Mouse (Mus musculus) hindbrain, embryonic 14.5 days (tissue): ENCODE results near the gene B3galt1. TPM values are rescaled to one million over a fixed set of nuclear protein-coding genes. Genes with fewer than 3 reads are reported as not detected.

Source experiments
- ATAC-seq: fragments of 200-750 bp; cut with Nextera tagmentation; 2 replicates; pipeline ENCODE4 v1.8.0; 2017; ENCODE audit warnings: moderate number of reproducible peaks, mild to moderate bottlenecking, moderate TSS enrichment, moderate library complexity; ENCODE audit not compliant: low FRiP score
- DNase-seq: peaks from one replicate; pipeline ENCODE4 v3.0.0-alpha.2; 2015; ENCODE audit warnings: low spot score
- H3K27ac ChIP-seq: fragments of 300-500 bp; sonication (generic); 2 replicates; pipeline ENCODE4 v1.5.1; 2014; ENCODE audit warnings: mild to moderate bottlenecking, moderate library complexity
- H3K27me3 ChIP-seq: fragments of 300-500 bp; sonication (generic); 2 replicates; pipeline ENCODE4 v1.6.1; 2014; ENCODE audit warnings: mild to moderate bottlenecking, low read length, mixed read lengths; ENCODE audit not compliant: control insufficient read depth, insufficient read depth
- H3K36me3 ChIP-seq: fragments of 300-500 bp; sonication (generic); replicated peaks from 2 replicates; pipeline ENCODE4 v1.6.1; 2014; ENCODE audit not compliant: control insufficient read depth, insufficient read depth
- H3K4me1 ChIP-seq: fragments of 300-500 bp; sonication (generic); replicated peaks from 2 replicates; pipeline ENCODE4 v1.6.1; 2014; ENCODE audit warnings: antibody characterized with exemption, low read length, mixed read lengths; ENCODE audit not compliant: control insufficient read depth, insufficient read depth
- H3K4me2 ChIP-seq: fragments of 300-500 bp; sonication (generic); replicated peaks from 2 replicates; pipeline ENCODE4 v1.6.1; 2014; ENCODE audit warnings: mild to moderate bottlenecking, moderate library complexity
- H3K4me3 ChIP-seq: fragments of 300-500 bp; sonication (generic); replicated peaks from 2 replicates; pipeline ENCODE4 v1.5.1; 2014; ENCODE audit warnings: mild to moderate bottlenecking, low read length
- H3K9ac ChIP-seq: fragments of 300-500 bp; sonication (generic); 2 replicates; pipeline ENCODE4 v1.6.1; 2014
- H3K9me3 ChIP-seq: fragments of 300-500 bp; sonication (generic); 2 replicates; pipeline ENCODE4 v1.6.1; 2016; ENCODE audit warnings: low read length; ENCODE audit not compliant: control insufficient read depth
- WGBS: fragments of 180-500 bp; shearing (Covaris S2); extraction: QIAGEN DNeasy Blood & Tissue Kit; methylation state at CpG from one replicate; pipeline ENCODE4 v1.1.7; 2014; 5-methylcytosine and 5-hydroxymethylcytosine counted together
- polyA plus RNA-seq: library from polyadenylated mRNA; unstranded; fragments of >200 nt; fragmentation: Nextera tagmentation; extraction: Ambion mirVana; gene quantifications from 2 replicates; pipeline ENCODE4 v1.2.1, GENCODE M21; 2014

Gene B3galt1
- polyA plus RNA-seq, 1 experiment from 2014 or later, result 72.2 TPM

GRCm38 (mm10) chr2:67671721-67672120 is 106.0 kb downstream of the B3galt1 start:
- Histone ChIP-seq H3K9ac (no peak overlapping the region), H3K9me3 (no peaks in the 10 kb centered on the region), H3K27ac (no peak overlapping the region), H3K4me1 (no peaks in the 10 kb centered on the region), H3K36me3 (no peaks in the 10 kb centered on the region), H3K4me3 (no peak overlapping the region), H3K27me3 (no peaks in the 10 kb centered on the region), H3K4me2 (no peak overlapping the region)
- ATAC-seq (no peak), DNase-seq (no peak)
- WGBS, result 84% methylated on average over 2 of the region's 2 CpGs

GRCm38 (mm10) chr2:67677697-67678096 is 112.0 kb downstream of the B3galt1 start:
- Histone ChIP-seq H3K4me1 (peaks cover 3% of the 10 kb centered on the region; the same call in 1 of the 2 replicates), H3K4me3 (no peak overlapping the region), H3K27me3 (no peaks in the 10 kb centered on the region), H3K9ac (no peak overlapping the region), H3K9me3 (no peaks in the 10 kb centered on the region), H3K27ac (no peak overlapping the region), H3K36me3 (no peaks in the 10 kb centered on the region), H3K4me2 (no peak overlapping the region)
- ATAC-seq, result peak; percentile 51; the same call in 1 of the 2 replicates
- no peak for DNase-seq
- WGBS, result 59% methylated on average over 4 of the region's 4 CpGs

- no peak overlapping the region for H3K4me2 ChIP-seq
- no peak overlapping the region for H3K4me3 ChIP-seq
- 90% methylated on average over 5 of the region's 5 CpGs for WGBS
- H3K36me3 ChIP-seq, result no peaks in the 10 kb centered on the region
- no peak overlapping the region for H3K9ac ChIP-seq
- no peaks in the 10 kb centered on the region for H3K27me3 ChIP-seq
- DNase-seq (no peak), ATAC-seq (no peak)
- no peak overlapping the region for H3K27ac ChIP-seq
- no peaks in the 10 kb centered on the region for H3K9me3 ChIP-seq
- H3K4me1 ChIP-seq, result no peaks in the 10 kb centered on the region
Measured at GRCm38 (mm10) chr2:67724249-67724648, 158.6 kb downstream of the B3galt1 start.

- peaks cover 3% of the 10 kb centered on the region; the same call in 1 of the 2 replicates for H3K4me1 ChIP-seq
- ATAC-seq (no peak), DNase-seq (no peak)
- H3K27me3 ChIP-seq, result no peaks in the 10 kb centered on the region
- H3K36me3 ChIP-seq, result no peaks in the 10 kb centered on the region
- H3K4me3 ChIP-seq, result no peak overlapping the region
- H3K9ac ChIP-seq, result no peak overlapping the region
- H3K4me2 ChIP-seq, result no peak overlapping the region
- 69% methylated on average over 2 of the region's 2 CpGs for WGBS
- no peak overlapping the region for H3K27ac ChIP-seq
- H3K9me3 ChIP-seq, result no peaks in the 10 kb centered on the region
Measured at GRCm38 (mm10) chr2:67730771-67731170, 165.1 kb downstream of the B3galt1 start.

GRCm38 (mm10) chr2:67751585-67751984 is 185.9 kb downstream of the B3galt1 start:
- no peaks in the 10 kb centered on the region for H3K36me3 ChIP-seq
- 0 out of 2 replicates have a peak, but pooled peaks cover 3% of the 10 kb centered on the region for H3K4me1 ChIP-seq
- no peak overlapping the region for H3K4me2 ChIP-seq
- no peaks in the 10 kb centered on the region for H3K27me3 ChIP-seq
- no peak overlapping the region for H3K27ac ChIP-seq
- WGBS, result 70% methylated on average over 3 of the region's 3 CpGs
- DNase-seq (no peak), ATAC-seq (peak; percentile 34; the same call in 1 of the 2 replicates)
- H3K4me3 ChIP-seq, result no peak overlapping the region
- H3K9me3 ChIP-seq, result no peaks in the 10 kb centered on the region
- H3K9ac ChIP-seq, result no peak overlapping the region

- no peak overlapping the region for H3K4me3 ChIP-seq
- H3K27me3 ChIP-seq, result no peaks in the 10 kb centered on the region
- ATAC-seq (no peak), DNase-seq (peak; percentile 38)
- 43% methylated on average over 6 of the region's 6 CpGs for WGBS
- H3K27ac ChIP-seq, result no peak overlapping the region
- H3K36me3 ChIP-seq, result no peaks in the 10 kb centered on the region
- no peak overlapping the region for H3K9ac ChIP-seq
- 0 out of 2 replicates have a peak, but pooled peaks cover 3% of the 10 kb centered on the region for H3K4me1 ChIP-seq
- no peaks in the 10 kb centered on the region for H3K9me3 ChIP-seq
- H3K4me2 ChIP-seq, result no peak overlapping the region
Measured at GRCm38 (mm10) chr2:67756507-67756906, 190.8 kb downstream of the B3galt1 start.

- WGBS, result 87% methylated on average over 3 of the region's 3 CpGs
- DNase-seq, result no peak
Measured at GRCm38 (mm10) chr2:67787536-67787935, 221.9 kb downstream of the B3galt1 start.

GRCm38 (mm10) chr2:67797561-67797960 is 231.9 kb downstream of the B3galt1 start:
- Histone ChIP-seq H3K9ac (no peak overlapping the region), H3K27me3 (no peaks in the 10 kb centered on the region), H3K27ac (no peak overlapping the region), H3K4me2 (no peak overlapping the region), H3K36me3 (no peaks in the 10 kb centered on the region), H3K9me3 (no peaks in the 10 kb centered on the region), H3K4me3 (no peak overlapping the region), H3K4me1 (no peaks in the 10 kb centered on the region)
- ATAC-seq (no peak), DNase-seq (no peak)
- WGBS, result 88% methylated on average over 4 of the region's 4 CpGs

More at GRCm38 (mm10) chr2:67787536-67787935, 221.9 kb downstream of the B3galt1 start:
- Histone ChIP-seq H3K9ac (no peak overlapping the region), H3K4me1 (no peaks in the 10 kb centered on the region), H3K27me3 (no peaks in the 10 kb centered on the region), H3K4me2 (no peak overlapping the region), H3K4me3 (no peak overlapping the region), H3K27ac (no peak overlapping the region), H3K9me3 (no peaks in the 10 kb centered on the region), H3K36me3 (no peaks in the 10 kb centered on the region)
- no peak for ATAC-seq

GRCm38 (mm10) chr2:67799981-67800380 is 234.3 kb downstream of the B3galt1 start:
- 87% methylated on average over 3 of the region's 3 CpGs for WGBS

GRCm38 (mm10) chr2:67816149-67816548 is 250.5 kb downstream of the B3galt1 start:
- 57% methylated on average over 2 of the region's 2 CpGs for WGBS
- no peaks in the 10 kb centered on the region for H3K9me3 ChIP-seq
- H3K27ac ChIP-seq, result no peak overlapping the region
- no peaks in the 10 kb centered on the region for H3K27me3 ChIP-seq
- no peaks in the 10 kb centered on the region for H3K36me3 ChIP-seq
- no peak overlapping the region for H3K4me2 ChIP-seq
- ATAC-seq, result no peak
- DNase-seq, result no peak
- H3K4me1 ChIP-seq, result peaks cover 4% of the 10 kb centered on the region; the same call in 1 of the 2 replicates
- H3K9ac ChIP-seq, result no peak overlapping the region
- no peak overlapping the region for H3K4me3 ChIP-seq

More at GRCm38 (mm10) chr2:67799981-67800380, 234.3 kb downstream of the B3galt1 start:
- H3K4me1 ChIP-seq, result no peaks in the 10 kb centered on the region
- H3K4me3 ChIP-seq, result no peak overlapping the region
- no peak for ATAC-seq
- no peaks in the 10 kb centered on the region for H3K36me3 ChIP-seq
- no peak overlapping the region for H3K4me2 ChIP-seq
- H3K9me3 ChIP-seq, result no peaks in the 10 kb centered on the region
- H3K27me3 ChIP-seq, result no peaks in the 10 kb centered on the region
- H3K9ac ChIP-seq, result no peak overlapping the region
- DNase-seq, result no peak
- no peak overlapping the region for H3K27ac ChIP-seq
